Mouse (Mus musculus) lung, postnatal 0 days (tissue): ENCODE measurements around the gene Ntmt1.

ENCODE experiments used
- CTCF ChIP-seq: IDR thresholded peaks from 2 replicates; pipeline ENCODE4 v1.5.1; 2016; ENCODE audit warnings: antibody characterized with exemption, mild to moderate bottlenecking
- EP300 ChIP-seq: IDR thresholded peaks from 2 replicates; pipeline ENCODE4 v1.6.1; 2016; ENCODE audit warnings: antibody characterized with exemption, mild to moderate bottlenecking, control low read depth

DNA sequence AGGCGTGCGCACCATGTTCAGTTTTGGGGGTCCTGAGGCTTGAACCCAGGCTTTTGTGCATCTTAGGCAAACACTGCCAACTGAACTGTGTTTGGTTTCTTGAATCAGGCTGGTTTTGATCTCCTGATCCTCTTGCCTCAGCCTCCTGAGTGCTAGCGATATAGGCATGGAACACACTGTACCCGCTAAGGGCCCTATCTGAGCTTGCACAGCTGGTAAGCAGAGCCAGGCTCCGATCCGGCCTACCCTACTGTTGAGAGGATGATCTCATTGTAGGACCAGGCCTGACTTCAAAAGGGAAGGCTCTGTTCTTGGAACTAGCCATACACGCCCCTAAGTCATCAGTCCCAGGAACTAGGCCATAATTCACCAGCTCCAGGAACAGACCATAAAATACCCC lies 2.9 kb downstream of the Ntmt1 start:
- TF ChIP-seq EP300 (no peak), CTCF (no peak)
